Mouse (Mus musculus) limb, embryonic 10.5 days (tissue): ENCODE measurements around the gene Gm10322. TPM values are rescaled to one million over a fixed set of nuclear protein-coding genes. Genes with fewer than 3 reads are reported as not detected.

Experiments used
- DNase-seq: peaks from one replicate; pipeline ENCODE4 v3.0.0-alpha.2; 2017; ENCODE audit warnings: low spot score
- H3K27ac ChIP-seq: fragments of 300-500 bp; sonication (generic); 2 replicates; pipeline ENCODE4 v1.5.1; 2016; ENCODE audit warnings: mild to moderate bottlenecking
- H3K27me3 ChIP-seq: fragments of 300-500 bp; sonication (generic); 2 replicates; pipeline ENCODE4 v1.6.1; 2016; ENCODE audit warnings: low read depth, mild to moderate bottlenecking; ENCODE audit not compliant: poor library complexity, severe bottlenecking
- H3K36me3 ChIP-seq: fragments of 300-500 bp; sonication (generic); 2 replicates; pipeline ENCODE4 v1.6.1; 2016; ENCODE audit warnings: mild to moderate bottlenecking, moderate library complexity
- H3K4me1 ChIP-seq: fragments of 300-500 bp; sonication (generic); 2 replicates; pipeline ENCODE4 v1.6.1; 2016
- H3K4me3 ChIP-seq: fragments of 300-500 bp; sonication (generic); 2 replicates; pipeline ENCODE4 v1.5.1; 2016; ENCODE audit warnings: mild to moderate bottlenecking, moderate library complexity
- H3K9me3 ChIP-seq: fragments of 300-500 bp; sonication (generic); replicated peaks from 2 replicates; pipeline ENCODE4 v1.6.1; 2016; ENCODE audit warnings: mild to moderate bottlenecking
- WGBS: fragments of 180-500 bp; shearing (Covaris S2); methylation state at CpG from one replicate; pipeline ENCODE4 v1.1.7; 2016; 5-methylcytosine and 5-hydroxymethylcytosine counted together
- polyA plus RNA-seq: library from polyadenylated mRNA; unstranded; fragments of >200 nt; fragmentation: Nextera tagmentation; extraction: Ambion mirVana; gene quantifications from 2 replicates; pipeline ENCODE4 v1.2.1, GENCODE M21; 2016

Gm10322 gene
- polyA plus RNA-seq, 1 experiment from 2014 or later = not detected

GRCm38 (mm10) chr10:59613276-59613675 lies 2.6 kb upstream of the Gm10322 start:
- Histone ChIP-seq H3K36me3 (no peaks in the 10 kb centered on the region), H3K9me3 (no peaks in the 10 kb centered on the region), H3K27ac (no peak overlapping the region), H3K27me3 (no peaks in the 10 kb centered on the region), H3K4me3 (no peak overlapping the region), H3K4me1 (peaks cover 30% of the 10 kb centered on the region)
- no peak for DNase-seq
- 85% methylated on average over 5 of the region's 5 CpGs for WGBS

GRCm38 (mm10) chr10:59614141-59614540 lies 1.7 kb upstream of the Gm10322 start:
- 92% methylated on average over 5 of the region's 5 CpGs for WGBS
- H3K9me3 ChIP-seq = no peaks in the 10 kb centered on the region
- DNase-seq = no peak
- H3K36me3 ChIP-seq = no peaks in the 10 kb centered on the region
- no peak overlapping the region for H3K4me3 ChIP-seq
- H3K27me3 ChIP-seq = no peaks in the 10 kb centered on the region
- peaks cover 30% of the 10 kb centered on the region for H3K4me1 ChIP-seq
- no peak overlapping the region for H3K27ac ChIP-seq

- H3K4me3 ChIP-seq = peak overlapping the region; percentile 87
- no peaks in the 10 kb centered on the region for H3K27me3 ChIP-seq
- H3K4me1 ChIP-seq = peaks cover 26% of the 10 kb centered on the region
- no peaks in the 10 kb centered on the region for H3K9me3 ChIP-seq
- no peak for DNase-seq
- 34% methylated on average over 5 of the region's 5 CpGs for WGBS
- no peaks in the 10 kb centered on the region for H3K36me3 ChIP-seq
- H3K27ac ChIP-seq = peak overlapping the region; percentile 94; the same call in 1 of the 2 replicates
These were observed 452 bp upstream of the Gm10322 start for GRCm38 (mm10) chr10:59615411-59615810.

GRCm38 (mm10) chr10:59616522-59616921 lies 659 bp downstream of the Gm10322 start, which contains the start of gene Mcu:
Gene Mcu, minus strand, starts transcription at chr10:59616692.
- Histone ChIP-seq H3K27ac (peak within 1 kb of the TSS; percentile 94), H3K36me3 (no peaks in the 10 kb centered on the region), H3K9me3 (no peaks in the 10 kb centered on the region), H3K27me3 (no peaks in the 10 kb centered on the region), H3K4me1 (peaks cover 26% of the 10 kb centered on the region), H3K4me3 (peak within 1 kb of the TSS; percentile 87)
- DNase-seq = peak; percentile 96
- whole genome bisulfite sequencing = under 1% methylated on average over 36 of the region's 36 CpGs

GRCm38 (mm10) chr10:59617776-59618175 lies 1.9 kb downstream of the Gm10322 start:
- WGBS = 94% methylated on average over 7 of the region's 7 CpGs
- H3K27ac ChIP-seq = no peak overlapping the region
- H3K9me3 ChIP-seq = no peaks in the 10 kb centered on the region
- peaks cover 26% of the 10 kb centered on the region for H3K4me1 ChIP-seq
- no peak overlapping the region for H3K4me3 ChIP-seq
- no peaks in the 10 kb centered on the region for H3K27me3 ChIP-seq
- H3K36me3 ChIP-seq = no peaks in the 10 kb centered on the region
- no peak for DNase-seq

GRCm38 (mm10) chr10:59621355-59621754 lies 5.5 kb downstream of the Gm10322 start:
- Histone ChIP-seq H3K27ac (no peak overlapping the region), H3K27me3 (no peaks in the 10 kb centered on the region), H3K36me3 (no peaks in the 10 kb centered on the region), H3K9me3 (no peaks in the 10 kb centered on the region), H3K4me3 (no peak overlapping the region), H3K4me1 (peaks cover 4% of the 10 kb centered on the region)
- 79% methylated on average over 10 of the region's 10 CpGs for WGBS
- no peak for DNase-seq

- Histone ChIP-seq H3K9me3 (no peaks in the 10 kb centered on the region), H3K27ac (no peak overlapping the region), H3K4me1 (no peaks in the 10 kb centered on the region), H3K36me3 (no peaks in the 10 kb centered on the region), H3K4me3 (no peak overlapping the region), H3K27me3 (no peaks in the 10 kb centered on the region)
- WGBS = 74% methylated on average over 5 of the region's 5 CpGs
- DNase-seq = no peak
These were observed 7.6 kb downstream of the Gm10322 start for GRCm38 (mm10) chr10:59623496-59623895.

GRCm38 (mm10) chr10:59628641-59629505 lies 13.0 kb downstream of the Gm10322 start:
- WGBS = 77% methylated on average over 17 of the region's 17 CpGs
- Histone ChIP-seq H3K27me3 (no peaks in the 10 kb centered on the region), H3K4me3 (no peak overlapping the region), H3K9me3 (no peaks in the 10 kb centered on the region), H3K4me1 (no peaks in the 10 kb centered on the region), H3K36me3 (no peaks in the 10 kb centered on the region), H3K27ac (no peak overlapping the region)
- DNase-seq = no peak

- Histone ChIP-seq H3K4me1 (no peaks in the 10 kb centered on the region), H3K27ac (no peak overlapping the region), H3K36me3 (no peaks in the 10 kb centered on the region), H3K9me3 (no peaks in the 10 kb centered on the region), H3K27me3 (no peaks in the 10 kb centered on the region), H3K4me3 (no peak overlapping the region)
- DNase-seq = no peak
- 83% methylated on average over 4 of the region's 4 CpGs for WGBS
These were observed 13.6 kb downstream of the Gm10322 start for GRCm38 (mm10) chr10:59629506-59629782.

- Histone ChIP-seq H3K27ac (no peak overlapping the region), H3K4me3 (no peak overlapping the region), H3K27me3 (no peaks in the 10 kb centered on the region), H3K4me1 (peaks cover 16% of the 10 kb centered on the region; the same call in 1 of the 2 replicates), H3K36me3 (no peaks in the 10 kb centered on the region), H3K9me3 (no peaks in the 10 kb centered on the region)
- DNase-seq = no peak
- 94% methylated on average over 2 of the region's 2 CpGs for WGBS
These were observed 20.2 kb downstream of the Gm10322 start for GRCm38 (mm10) chr10:59636048-59636447.

- H3K27ac ChIP-seq = peak overlapping the region; percentile 66; the same call in 1 of the 2 replicates
- DNase-seq = no peak
- no peak overlapping the region for H3K4me3 ChIP-seq
- no peaks in the 10 kb centered on the region for H3K36me3 ChIP-seq
- H3K9me3 ChIP-seq = no peaks in the 10 kb centered on the region
- H3K27me3 ChIP-seq = no peaks in the 10 kb centered on the region
- peaks cover 16% of the 10 kb centered on the region; the same call in 1 of the 2 replicates for H3K4me1 ChIP-seq
- 86% methylated on average over 16 of the region's 16 CpGs for WGBS
These were observed 21.1 kb downstream of the Gm10322 start for GRCm38 (mm10) chr10:59636751-59637533.

- Histone ChIP-seq H3K27ac (peak overlapping the region; percentile 66; the same call in 1 of the 2 replicates), H3K9me3 (no peaks in the 10 kb centered on the region)
These were observed 21.8 kb downstream of the Gm10322 start for GRCm38 (mm10) chr10:59637596-59638124.

GRCm38 (mm10) chr10:59638576-59638975 lies 22.7 kb downstream of the Gm10322 start:
- no peak for DNase-seq
- no peaks in the 10 kb centered on the region for H3K27me3 ChIP-seq
- 92% methylated on average over 6 of the region's 6 CpGs for whole genome bisulfite sequencing
- no peak overlapping the region for H3K27ac ChIP-seq
- peaks cover 16% of the 10 kb centered on the region; the same call in 1 of the 2 replicates for H3K4me1 ChIP-seq
- no peak overlapping the region for H3K4me3 ChIP-seq
- no peaks in the 10 kb centered on the region for H3K9me3 ChIP-seq
- no peaks in the 10 kb centered on the region for H3K36me3 ChIP-seq

More at GRCm38 (mm10) chr10:59637596-59638124, 21.8 kb downstream of the Gm10322 start:
- H3K36me3 ChIP-seq = no peaks in the 10 kb centered on the region
- 74% methylated on average over 7 of the region's 7 CpGs for WGBS
- H3K4me1 ChIP-seq = peaks cover 16% of the 10 kb centered on the region; the same call in 1 of the 2 replicates
- no peak overlapping the region for H3K4me3 ChIP-seq
- no peaks in the 10 kb centered on the region for H3K27me3 ChIP-seq
- no peak for DNase-seq
